Mouse (Mus musculus) right cerebral cortex, adult 18-20 months (tissue): ENCODE measurements around the gene Lst1.
A peak's percentile ranks its signal among the peaks of the same experiment; 100 is the strongest.

ENCODE experiments used
- DNase-seq: peaks from one replicate; pipeline ENCODE4 v3.0.0; 2022; ENCODE audit warnings: mixed read lengths

Gene Lst1

DNA sequence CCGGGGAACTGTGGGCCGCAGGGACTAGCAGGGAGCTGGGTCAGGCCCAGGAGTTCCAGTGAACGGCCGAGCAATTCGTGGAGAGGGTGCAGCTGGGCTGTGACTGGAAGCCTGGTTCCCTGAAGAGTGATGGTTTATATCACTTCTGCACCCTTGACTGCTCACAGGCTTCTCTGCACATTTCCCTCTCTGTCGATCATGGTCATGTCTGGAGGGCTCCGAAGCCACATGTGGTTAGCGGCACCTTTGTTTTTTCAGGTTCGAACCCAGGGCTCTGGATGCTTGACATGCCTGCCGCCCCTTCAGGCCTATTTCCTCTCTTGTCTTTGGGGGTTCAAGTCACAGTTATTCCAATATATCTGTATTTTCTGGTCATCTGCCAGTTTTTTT is 17.1 kb upstream of the Lst1 start:
- DNase-seq = no peak

- no peak for DNase-seq
Measured at GRCm38 (mm10) chr17:35204494-35205379, 16.5 kb upstream of the Lst1 start, which contains the start of gene Lta. Gene Lta, minus strand, starts transcription at chr17:35205351.

DNA sequence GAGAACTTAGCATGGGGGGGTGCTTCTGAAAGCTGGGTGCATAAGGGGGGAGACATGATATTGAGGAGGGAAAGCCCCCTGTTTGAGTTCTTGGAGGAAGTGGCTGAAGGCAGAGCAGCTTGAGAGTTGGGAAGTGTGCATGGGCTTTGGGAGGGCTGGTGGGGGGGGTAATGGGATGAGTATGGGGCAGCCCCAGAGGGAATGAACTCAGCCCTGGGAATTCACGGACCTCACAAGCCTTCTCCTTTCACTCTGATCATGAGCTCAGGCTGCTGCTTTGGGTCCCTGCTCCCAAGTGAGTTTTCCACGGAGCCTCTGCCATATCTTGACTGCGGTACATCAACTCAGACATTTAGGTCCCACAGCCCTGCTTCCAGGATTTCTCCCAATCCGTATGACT is 14.2 kb upstream of the Lst1 start:
- DNase-seq = no peak

GRCm38 (mm10) chr17:35201787-35202186 is 13.5 kb upstream of the Lst1 start, which contains the start of gene Tnf:
Gene Tnf, minus strand, starts transcription at chr17:35202007.
- DNase-seq = no peak

GRCm38 (mm10) chr17:35201128-35201527 is 12.9 kb upstream of the Lst1 start:
- DNase-seq = no peak

GRCm38 (mm10) chr17:35200398-35200797 is 12.2 kb upstream of the Lst1 start:
- no peak for DNase-seq

DNA sequence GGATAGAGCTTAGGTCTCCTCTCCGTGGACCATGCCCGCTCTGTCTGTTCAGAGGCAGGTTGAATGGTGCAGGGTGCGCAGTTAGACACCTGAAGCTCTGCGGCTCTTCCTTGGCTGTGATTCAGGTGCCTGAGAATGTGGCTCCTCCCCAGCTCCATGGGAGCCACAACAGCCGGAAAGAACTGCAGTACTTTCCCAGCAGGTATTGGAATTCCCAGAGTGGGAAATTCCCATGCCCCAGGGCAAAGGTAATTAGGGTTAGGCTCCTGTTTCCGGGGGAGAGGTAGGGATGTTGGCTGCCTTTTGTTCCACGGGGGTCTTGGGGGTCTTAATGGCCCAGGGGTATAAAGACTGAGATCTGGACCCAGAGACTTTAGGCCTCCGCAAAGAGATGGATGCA is 10.7 kb upstream of the Lst1 start:
- DNase-seq = no peak

- no peak for DNase-seq
Measured at GRCm38 (mm10) chr17:35198029-35198428, 9.8 kb upstream of the Lst1 start.

DNA sequence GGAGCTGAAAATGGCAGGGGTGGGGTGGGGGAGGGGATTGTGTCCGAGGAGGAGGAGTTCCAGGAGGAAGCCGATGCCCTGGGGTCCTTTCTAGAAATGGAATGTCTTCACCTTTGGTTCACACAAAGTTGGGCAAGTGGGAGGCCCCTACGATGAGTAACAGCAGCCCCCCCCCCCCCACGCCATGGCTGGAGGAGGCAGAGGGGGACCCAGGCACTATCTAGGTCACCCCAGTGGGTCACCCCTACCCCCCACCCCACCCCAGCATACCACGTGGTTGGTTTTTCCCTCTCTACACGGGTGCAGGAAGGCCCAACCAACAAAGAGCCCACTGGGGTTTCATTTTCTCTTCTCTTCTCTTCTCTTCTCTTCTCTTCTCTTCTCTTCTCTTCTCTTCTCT is 8.9 kb upstream of the Lst1 start:
- DNase-seq = no peak

DNA sequence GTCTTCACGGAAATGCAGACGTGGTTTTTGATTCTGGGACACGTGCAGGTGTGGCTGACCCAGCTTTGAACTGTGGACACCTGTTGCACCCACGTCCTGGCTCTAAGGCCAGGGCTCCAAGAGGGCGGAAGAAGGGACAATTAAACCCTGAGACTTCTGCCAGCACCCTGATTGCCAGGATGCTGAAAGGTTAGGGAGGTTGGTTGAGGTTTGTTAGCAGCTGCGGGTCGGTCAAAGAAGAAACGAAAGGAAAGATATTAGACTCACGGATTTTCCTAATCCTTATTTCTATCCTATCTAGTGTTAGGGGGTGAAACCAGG is 8.0 kb upstream of the Lst1 start:
- no peak for DNase-seq

DNA sequence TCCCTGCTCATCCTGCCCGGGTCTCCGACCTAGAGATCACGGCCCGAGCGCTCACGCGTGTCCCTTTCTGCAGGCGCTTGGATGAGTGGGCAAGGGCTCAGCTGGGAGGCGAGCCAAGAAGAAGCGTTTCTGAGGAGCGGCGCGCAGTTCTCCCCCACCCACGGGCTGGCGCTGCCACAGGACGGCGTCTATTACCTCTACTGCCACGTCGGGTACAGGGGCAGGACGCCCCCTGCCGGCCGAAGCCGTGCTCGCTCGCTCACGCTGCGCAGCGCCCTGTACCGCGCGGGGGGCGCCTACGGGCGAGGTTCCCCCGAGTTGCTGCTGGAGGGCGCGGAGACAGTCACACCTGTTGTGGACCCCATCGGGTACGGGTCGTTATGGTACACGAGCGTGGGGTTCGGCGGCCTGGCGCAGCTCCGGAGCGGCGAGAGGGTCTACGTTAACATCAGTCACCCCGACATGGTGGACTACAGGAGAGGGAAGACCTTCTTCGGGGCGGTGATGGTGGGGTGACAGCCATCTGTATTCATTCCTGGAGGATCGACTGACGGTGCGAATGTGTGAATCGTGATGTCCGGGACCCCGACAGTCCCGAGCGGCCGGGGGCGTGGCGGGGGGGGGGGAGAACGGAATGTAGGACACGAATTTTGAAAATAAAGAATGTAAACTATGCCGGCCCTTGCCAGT is 7.5 kb upstream of the Lst1 start:
- peak; percentile 79 for DNase-seq

DNA sequence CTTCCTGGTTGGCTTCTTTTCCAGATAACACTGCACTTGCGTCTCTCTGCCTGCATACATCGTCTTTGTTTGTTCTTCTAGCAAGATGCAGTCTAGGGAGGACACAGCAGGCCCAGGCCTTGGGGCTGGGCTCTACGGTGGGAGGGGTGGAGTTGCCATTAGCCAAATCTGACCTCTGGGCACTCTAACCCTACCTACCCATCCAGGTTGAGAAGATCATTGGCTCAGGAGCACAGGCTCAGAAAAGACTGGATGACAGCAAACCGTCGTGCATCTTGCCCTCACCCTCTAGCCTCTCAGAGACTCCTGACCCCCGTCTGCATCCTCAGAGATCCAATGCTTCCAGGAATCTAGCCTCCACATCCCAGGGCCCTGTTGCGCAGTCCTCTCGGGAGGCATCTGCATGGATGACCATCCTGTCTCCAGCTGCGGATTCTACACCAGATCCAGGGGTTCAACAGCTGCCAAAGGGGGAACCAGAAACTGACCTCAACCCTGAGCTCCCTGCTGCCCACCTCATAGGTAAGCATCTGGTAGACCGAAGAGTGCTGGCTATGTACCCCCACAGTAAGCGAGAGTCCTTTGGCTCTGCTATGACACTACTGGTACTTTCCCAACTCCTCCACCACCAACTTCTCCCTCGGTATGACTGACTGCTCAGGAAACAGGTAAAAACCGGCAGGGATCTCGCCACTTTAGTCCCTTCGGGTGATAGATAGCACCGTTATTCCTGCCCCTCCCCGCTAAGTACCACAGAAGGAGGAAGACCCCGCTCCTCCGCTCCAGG is 6.8 kb upstream of the Lst1 start:
- DNase-seq = no peak

GRCm38 (mm10) chr17:35193881-35194843 is 5.9 kb upstream of the Lst1 start, which contains the start of gene Ltb:
Gene Ltb, plus strand, starts transcription at chr17:35194439.
- DNase-seq = no peak

GRCm38 (mm10) chr17:35192924-35193323 is 4.7 kb upstream of the Lst1 start:
- no peak for DNase-seq

DNA sequence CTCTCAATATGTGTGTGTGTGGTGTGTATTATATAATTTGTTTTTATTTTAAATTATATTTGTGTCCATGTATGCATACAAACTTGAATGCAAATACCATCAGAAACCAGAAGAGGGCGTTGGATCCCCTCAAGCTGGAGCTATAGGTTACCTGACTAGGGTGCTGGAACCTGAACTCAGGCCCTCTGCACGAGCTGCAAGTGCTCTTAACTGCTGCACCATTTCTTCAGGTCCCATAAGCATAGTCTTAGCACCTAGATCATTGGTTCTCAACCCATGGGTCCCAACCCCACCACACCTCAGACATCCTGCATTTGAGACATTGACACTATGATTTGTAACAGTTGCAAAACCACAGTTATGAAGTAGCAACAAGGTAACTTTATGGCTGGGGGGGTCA is 3.5 kb upstream of the Lst1 start:
- no peak for DNase-seq

GRCm38 (mm10) chr17:35190096-35190495 is 1.9 kb upstream of the Lst1 start:
- DNase-seq = no peak

GRCm38 (mm10) chr17:35189186-35189585 is 947 bp upstream of the Lst1 start:
- no peak for DNase-seq

DNA sequence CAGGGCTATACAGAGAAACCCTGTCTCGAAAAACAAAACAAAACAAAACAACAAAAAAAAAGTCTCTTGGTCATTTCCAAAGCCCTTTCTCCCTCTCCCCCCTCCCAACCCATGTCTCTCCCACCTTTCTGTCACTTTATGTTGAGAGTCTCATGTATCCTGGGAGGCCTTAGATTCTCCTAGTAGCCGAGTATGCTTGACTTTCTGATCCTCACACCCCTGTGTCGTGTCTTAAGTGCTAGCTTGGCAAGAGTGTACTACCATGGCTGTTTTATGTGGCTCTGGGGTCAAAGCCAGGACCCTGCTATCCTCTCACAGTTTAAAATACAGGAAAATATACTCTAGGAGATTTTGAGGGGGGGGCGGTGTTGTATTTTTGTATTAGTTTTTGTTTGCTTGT is 894 bp downstream of the Lst1 start:
- DNase-seq = no peak

- DNase-seq = no peak
Measured at GRCm38 (mm10) chr17:35186681-35187080, 1.6 kb downstream of the Lst1 start.

DNA sequence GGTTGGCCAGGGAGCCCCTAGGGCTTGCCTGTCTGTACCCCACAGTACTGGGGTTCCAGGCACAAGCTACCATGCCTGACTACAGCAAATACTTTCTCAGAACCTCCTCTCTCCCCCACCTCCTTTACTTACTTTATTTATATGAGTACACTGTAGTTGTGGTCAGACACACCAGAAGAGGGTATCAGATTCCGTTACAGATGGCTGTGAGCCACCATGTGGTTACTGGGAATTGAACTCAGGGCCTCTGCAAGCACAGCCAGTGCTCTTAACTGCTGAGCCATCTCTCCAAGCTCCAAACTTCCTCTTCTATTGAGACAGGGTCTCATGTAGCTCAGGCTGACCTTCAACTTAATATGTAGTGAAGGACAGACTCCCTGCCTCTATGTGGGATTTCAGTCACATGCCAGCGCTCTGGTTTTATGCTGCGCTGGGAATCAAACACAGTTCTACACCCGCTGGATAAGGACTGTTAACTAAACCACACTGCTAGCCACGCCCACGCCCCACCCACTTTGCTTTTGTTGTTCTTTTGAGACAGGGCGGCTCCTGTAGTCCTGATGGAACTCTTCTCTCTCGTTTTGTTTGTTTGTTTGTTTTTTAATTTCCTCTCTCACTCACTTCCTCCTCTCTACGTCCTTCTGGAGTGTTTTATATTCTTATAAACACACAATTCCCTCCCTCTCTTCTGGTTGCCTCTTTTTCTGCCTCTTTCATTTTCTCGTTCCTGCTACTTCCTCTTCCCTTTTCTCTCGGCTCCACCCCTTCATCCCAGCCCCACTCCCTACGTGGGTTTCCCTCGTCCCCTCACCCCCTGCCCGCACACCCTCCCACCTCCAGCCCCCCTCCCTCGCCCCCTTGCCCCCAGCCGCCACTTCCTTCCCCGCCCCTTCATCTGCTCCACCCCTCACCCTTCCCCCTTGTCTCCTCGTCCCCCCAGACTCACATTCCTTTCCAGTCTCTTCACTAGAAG is 2.3 kb downstream of the Lst1 start:
- no peak for DNase-seq

GRCm38 (mm10) chr17:35180093-35180492 is 8.1 kb downstream of the Lst1 start:
- no peak for DNase-seq
